Mouse (Mus musculus): ENCODE results near the gene 9530077C05Rik.

GRCm38 (mm10) chr9:22429533-22430241, 18.4 kb downstream of the 9530077C05Rik start:
- TF ChIP-seq USF1 (IDR thresholded peaks at IDR 0.05; ENCODE audit: low read depth) = no peak
- no peak for TF ChIP-seq TCF12 (IDR thresholded peaks at IDR 0.05; ENCODE audit: insufficient read depth, poor library complexity, severe bottlenecking)
- TF ChIP-seq POLR2A (IDR thresholded peaks at IDR 0.05; ENCODE audit: insufficient read length, low read depth) = no peak
- TF ChIP-seq MYOD1 (IDR thresholded peaks at IDR 0.05; ENCODE audit: control insufficient read depth in 1 of 3, insufficient read length in 2 of 3, low read depth in 2 of 3) = no peak
- no peak for TF ChIP-seq SRF (IDR thresholded peaks at IDR 0.05; ENCODE audit: control insufficient read depth, insufficient read length, low read depth)
- no peak for TF ChIP-seq E2F4 (IDR thresholded peaks at IDR 0.05; ENCODE audit: insufficient read depth)
- TF ChIP-seq MYOG (IDR thresholded peaks at IDR 0.05; ENCODE audit: control insufficient read depth in 1 of 3, insufficient read depth in 1 of 3, insufficient read length in 2 of 3, low read depth in 2 of 3) = no peak
- TF ChIP-seq MAX (IDR thresholded peaks at IDR 0.05; ENCODE audit: low read depth) = no peak
- no peak for TF ChIP-seq REST (IDR thresholded peaks at IDR 0.05; ENCODE audit: insufficient read depth, insufficient read length)
- no peak for TF ChIP-seq CEBPB (IDR thresholded peaks at IDR 0.05; ENCODE audit: insufficient read depth, poor library complexity, severe bottlenecking)

Data from myocyte (in vitro differentiated cells).